Mouse (Mus musculus): ENCODE measurements around the gene Gm5134.

Gm5134 gene

DNA sequence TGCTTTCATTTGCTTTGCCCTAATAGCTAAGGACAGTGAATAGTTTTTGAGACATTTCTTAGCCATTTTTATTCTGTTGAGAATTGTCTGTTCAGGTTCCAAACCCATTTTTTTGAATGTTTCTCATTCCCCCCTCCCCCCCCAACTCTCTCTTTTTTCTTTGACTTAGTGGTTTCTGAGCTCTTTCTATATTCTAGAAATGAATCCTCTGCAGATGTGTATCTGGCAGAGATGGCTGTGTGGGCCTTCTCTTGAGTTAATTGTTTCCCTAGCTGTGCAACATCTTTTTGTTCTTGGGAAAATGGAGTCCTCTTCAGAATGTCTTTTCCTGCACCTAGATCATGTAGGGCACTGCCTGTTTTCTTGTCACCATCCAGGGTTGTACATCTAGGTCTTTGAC is 81.0 kb downstream of the Gm5134 start:
- no peak for DNase-seq

- DNase-seq = no peak
Observed at GRCm38 (mm10) chr10:76036962-76037361, 82.6 kb downstream of the Gm5134 start.

- DNase-seq = no peak
Observed at GRCm38 (mm10) chr10:76045343-76045742, 91.0 kb downstream of the Gm5134 start.

DNA sequence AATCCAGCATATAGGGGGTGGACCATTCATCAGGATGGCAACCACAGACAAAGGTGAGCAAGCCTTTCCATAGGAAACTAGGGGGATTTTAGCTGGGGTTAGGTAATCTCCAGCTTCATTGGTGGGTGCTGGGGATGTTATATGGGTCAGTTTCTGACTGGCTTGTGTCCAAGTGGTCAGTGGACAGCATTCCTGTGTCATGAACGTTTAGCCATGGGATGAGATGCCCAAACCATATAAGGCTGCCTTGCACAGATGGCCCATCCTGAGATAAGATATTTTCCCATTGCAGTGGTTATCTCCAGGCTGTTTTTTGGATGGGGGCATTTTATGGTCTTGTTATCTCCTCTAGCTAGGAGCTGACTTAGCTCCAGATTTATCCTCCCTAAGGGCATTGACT is 92.4 kb downstream of the Gm5134 start:
- DNase-seq = no peak

GRCm38 (mm10) chr10:76047182-76047869 is 93.0 kb downstream of the Gm5134 start:
- no peak for DNase-seq

- DNase-seq = no peak
Observed at GRCm38 (mm10) chr10:76048967-76049366, 94.7 kb downstream of the Gm5134 start.

GRCm38 (mm10) chr10:76051860-76052259 is 97.5 kb downstream of the Gm5134 start:
- no peak for DNase-seq

All from lung, postnatal 14 days (tissue).